Mouse (Mus musculus) embryonic fibroblast, embryonic 13.5 days (primary cell): ENCODE measurements around the gene Dgat2.

Source experiments
- CTCF ChIP-seq: IDR thresholded peaks from 2 replicates; pipeline ENCODE4 v1.5.1; 2011; ENCODE audit warnings: mild to moderate bottlenecking, control low read depth, low read length, moderate library complexity, borderline replicate concordance; ENCODE audit not compliant: insufficient read depth
- POLR2A ChIP-seq: IDR thresholded peaks from 2 replicates; pipeline ENCODE4 v1.6.1; 2011; ENCODE audit warnings: low read depth, mild to moderate bottlenecking, control low read depth, low read length, moderate library complexity

- TF ChIP-seq POLR2A (no peak), CTCF (no peak)
Observed at GRCm38 (mm10) chr7:99175666-99176065, 6.9 kb downstream of the Dgat2 start.
